Mouse (Mus musculus): Measurements from ENCODE around the gene Bloc1s5.
A peak's percentile ranks its signal among the peaks of the same experiment; 100 is the strongest.
"Not testable (repeated sequence)": the region's sequence is repeated elsewhere in the genome, so short reads cannot be mapped to it uniquely, and the experiment has no call there.

Bloc1s5 gene

DNA sequence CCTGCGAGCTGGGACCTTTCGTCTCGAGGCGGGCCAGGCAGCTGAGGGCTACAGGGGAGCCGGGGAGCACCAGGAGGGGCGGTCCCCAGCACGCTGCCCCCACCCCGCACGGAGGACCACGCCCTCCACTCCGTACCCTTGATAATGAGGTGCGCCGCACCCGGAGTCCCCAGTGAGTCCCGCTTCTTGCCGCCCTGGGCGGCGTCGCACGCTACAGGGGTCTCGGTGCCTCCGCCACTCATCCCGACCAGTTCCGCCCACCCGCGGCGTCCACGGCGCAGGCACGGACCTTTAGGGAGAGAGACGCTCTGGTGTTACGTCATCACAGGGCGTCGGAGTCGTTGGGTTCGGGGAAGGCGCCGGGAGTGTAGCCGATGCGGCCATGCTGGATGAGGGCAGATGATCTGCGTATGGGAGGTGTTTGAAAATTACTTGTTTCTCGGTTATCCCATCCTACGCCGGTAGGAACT lies at the start of gene Bloc1s5:
Gene Bloc1s5 (minus strand): TSS at position 310 of the 470 bp plus-strand sequence.
- peak; percentile 99 for DNase-seq (ENCODE audit: low spot score)

DNA sequence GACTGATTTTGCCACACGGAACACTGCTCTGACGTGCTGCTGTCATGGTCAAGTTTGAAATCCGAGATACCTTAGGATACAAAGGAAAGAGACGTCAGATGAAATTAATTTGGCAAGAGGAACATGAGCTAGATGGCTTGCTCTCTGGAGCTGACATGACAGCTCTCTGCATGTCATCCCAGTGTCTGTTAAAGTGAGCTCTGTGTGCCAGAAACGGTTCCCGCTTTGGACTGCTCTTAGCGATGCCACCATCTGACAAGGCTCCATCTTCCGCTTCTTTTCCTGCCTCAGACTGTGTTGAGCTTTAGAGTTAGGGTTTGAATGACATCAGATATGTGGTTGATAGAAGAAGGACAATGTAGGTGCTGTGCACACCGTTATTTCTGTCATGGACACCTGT lies 37.4 kb upstream of the Bloc1s5 start:
- DNase-seq (ENCODE audit: low spot score): no peak

DNA sequence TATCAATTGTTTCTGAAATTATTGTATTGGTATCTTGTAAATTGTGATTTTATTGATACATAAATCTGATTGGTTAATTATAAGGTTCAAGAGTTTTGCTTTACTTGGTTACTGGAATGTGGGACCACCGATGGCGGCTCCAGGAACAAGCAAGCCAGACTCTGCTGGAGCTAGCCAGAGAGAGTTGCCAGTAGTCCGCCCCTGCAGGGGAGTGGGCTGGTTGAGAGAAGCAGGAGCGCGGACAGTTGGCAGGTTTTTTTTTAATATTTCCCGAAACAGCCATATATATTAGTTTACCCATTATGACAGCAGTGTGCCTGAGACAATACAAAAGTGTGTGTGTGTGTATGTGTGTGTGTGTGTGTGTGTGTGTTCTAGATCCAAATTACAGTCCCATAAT lies 36.5 kb upstream of the Bloc1s5 start:
- not testable (repeated sequence) for DNase-seq (ENCODE audit: low spot score)

DNA sequence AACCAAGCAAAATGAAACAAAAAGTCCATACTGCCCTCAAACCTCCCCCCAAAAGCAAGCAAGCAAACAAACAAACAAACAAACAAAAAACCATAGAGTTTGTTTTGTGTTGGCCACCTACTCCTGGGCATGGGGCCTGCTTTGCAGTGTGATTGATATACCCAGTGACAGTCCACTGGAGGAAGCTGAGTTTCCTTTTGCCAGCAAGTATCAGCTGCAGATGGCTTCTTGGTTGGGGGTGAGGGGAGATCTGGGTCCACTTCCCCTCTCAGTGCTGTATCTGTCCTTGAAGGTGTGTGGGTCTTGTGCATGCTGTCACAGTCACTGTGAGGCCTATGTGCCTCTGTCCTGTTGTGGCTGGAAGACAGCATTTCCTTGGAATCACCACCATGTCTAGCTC lies 35.1 kb upstream of the Bloc1s5 start:
- no peak for DNase-seq (ENCODE audit: low spot score)

DNA sequence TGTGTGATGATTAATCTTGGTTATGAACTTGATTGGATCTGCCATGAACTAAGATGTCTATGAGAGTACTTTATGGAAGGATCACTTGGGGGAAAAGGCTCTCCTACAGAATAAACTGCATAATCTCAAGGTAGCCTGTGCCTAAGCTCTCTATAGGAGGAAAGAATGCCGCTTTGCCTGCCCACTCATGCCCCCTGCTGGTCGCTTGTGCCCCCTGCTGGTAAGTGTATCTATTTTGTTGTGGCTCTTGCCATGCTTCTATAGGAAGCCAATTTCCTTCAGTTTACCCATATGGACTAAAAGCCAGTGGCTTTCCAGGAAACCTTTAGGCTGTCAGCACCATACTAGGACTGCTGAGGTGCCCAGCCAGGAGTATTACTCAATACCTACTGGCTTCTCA lies 33.6 kb upstream of the Bloc1s5 start:
- DNase-seq (ENCODE audit: low spot score): peak; percentile 20

DNA sequence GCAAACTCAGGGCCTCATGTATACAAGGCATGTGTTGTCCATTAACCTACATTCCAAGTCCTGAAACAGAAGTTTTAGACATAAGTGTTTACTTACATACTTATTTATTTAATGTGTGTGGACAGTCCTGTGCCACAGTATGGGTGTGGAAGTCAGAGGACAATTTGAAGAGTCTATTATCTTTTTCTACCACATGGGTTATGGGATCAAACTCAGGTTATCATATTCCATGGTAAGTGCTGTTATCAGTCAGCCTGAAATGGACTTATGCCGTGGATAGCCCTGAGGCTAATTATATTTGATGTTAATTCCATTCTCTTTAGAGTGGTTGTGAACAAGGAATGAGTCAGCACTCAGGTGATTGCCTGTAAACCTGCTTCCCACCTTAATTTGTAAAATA lies 29.8 kb upstream of the Bloc1s5 start:
- DNase-seq (ENCODE audit: low spot score): no peak

DNA sequence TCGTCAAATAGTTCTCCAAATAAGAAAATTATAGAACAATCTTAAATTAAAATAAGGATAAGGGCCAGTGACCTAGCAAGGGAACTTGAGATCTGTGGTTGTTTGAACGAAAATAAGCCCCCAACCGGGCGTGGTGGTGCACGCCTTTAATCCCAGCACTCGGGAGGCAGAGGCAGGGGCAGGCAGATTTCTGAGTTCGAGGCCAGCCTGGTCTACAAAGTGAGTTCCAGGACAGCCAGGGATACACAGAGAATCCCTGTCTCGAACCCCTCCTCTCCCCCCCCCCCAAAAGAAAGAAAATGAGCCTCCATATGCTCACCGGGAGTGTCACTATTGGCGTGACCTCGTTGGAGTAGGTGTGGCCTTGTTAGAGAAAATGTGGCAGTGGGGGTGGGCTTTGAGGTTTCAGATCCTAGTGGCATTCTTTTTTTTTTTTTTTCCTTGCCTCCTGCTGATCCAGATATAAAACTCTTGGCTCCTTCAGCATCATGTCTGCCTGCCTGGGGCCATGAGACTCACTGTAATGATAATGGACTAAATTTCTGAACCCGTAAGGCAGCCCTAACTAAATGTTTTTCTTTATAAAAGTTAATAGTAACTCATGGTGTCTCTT lies 24.7 kb upstream of the Bloc1s5 start:
- no peak for DNase-seq (ENCODE audit: low spot score)

DNA sequence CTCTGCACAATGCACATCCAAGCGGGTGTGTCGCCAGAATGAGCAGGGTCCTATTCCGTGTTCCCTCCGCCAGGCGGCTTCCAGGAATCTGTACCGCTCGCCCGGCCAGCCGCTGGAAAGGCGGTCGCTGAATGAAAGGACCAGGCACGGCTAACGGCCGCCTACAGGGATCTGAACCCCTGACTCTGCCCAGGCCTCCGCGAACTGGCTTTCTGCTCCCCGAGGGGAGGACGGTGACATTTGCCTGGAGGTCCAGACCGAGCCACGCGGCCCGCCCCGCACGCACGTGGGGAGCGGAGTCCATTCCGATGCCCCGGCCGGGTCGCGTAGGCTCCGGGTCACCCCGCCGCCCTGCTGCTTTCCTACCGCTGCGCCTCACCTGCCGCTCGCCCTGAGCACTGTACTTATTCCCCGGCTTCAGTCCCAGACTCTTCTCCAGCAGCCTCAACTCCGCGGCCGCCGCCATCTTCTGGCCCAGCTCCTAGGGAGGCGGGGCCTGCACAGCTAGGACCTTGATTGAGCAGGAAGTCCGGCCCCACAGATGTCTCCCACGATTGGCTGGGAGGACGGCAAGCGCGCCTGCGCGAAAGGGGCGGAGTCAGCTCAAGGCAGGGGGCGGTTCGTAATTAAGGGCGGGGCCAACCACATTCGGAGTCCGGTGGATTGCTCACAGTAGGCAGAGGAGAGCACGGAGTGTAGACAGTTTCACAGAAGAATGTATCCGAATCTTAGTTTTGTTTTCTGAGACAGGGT lies 23.8 kb upstream of the Bloc1s5 start, which contains the start of gene Eef1e1:
Gene Eef1e1 (minus strand): TSS at position 531 of the 753 bp plus-strand sequence.
- peak; percentile 97 for DNase-seq (ENCODE audit: low spot score)

DNA sequence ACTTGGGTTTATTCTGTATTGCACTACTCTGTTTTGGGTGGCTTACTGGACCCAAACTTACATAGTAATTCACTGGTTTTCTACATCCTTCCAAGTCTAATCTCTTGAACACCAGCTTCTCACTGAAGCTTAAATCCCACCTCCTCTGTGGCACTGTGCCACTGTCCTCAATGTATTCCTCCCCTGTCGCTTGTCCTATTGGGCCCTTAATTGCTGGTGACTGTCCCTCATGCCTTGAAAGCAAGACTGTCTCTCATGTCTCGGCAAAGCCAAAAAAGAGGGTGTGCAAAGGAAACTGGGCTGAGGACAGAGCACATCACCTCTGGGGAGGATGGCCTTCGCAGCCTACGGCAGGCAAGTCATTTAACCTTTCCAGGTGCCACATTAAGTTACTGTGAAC lies 23.0 kb upstream of the Bloc1s5 start:
- DNase-seq (ENCODE audit: low spot score): no peak

DNA sequence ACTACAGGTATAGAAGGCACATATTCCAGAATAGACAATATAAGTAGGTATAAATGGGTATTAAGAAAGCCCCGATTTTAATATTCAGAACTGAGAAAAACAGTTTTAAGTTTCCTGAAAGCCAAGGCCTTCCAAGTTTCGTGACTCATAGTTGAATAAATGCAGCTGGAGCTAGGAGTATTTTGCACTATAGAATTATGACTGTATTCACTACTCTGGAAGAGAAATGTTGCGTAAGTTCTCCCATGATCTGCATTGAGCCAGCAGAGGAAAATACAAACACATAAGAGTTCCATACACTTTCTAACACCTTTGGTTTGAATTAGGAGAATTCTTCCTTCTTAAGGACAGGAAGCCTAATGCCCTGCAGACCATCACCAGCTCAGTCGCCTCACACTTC lies 15.4 kb upstream of the Bloc1s5 start:
- no peak for DNase-seq (ENCODE audit: low spot score)

DNA sequence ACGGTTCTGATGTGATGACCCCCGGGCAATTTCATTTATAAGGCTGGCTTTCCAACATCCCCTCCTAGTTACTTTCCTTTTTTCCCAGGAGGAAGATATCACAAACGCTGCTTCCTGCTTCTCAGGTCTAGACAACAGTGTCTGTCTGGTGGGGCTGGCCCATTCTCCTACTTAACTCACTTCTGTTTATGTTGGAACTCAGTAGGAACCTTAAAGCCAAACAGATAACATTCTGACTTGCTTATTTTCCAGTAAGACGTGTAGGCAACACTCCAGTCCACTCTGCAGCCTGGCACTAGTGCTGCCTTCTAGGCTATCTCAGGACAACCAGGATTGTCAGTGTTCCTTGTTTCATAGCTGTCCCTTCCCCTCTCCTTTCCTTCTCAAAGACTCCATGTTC lies 14.2 kb upstream of the Bloc1s5 start:
- no peak for DNase-seq (ENCODE audit: low spot score)

DNA sequence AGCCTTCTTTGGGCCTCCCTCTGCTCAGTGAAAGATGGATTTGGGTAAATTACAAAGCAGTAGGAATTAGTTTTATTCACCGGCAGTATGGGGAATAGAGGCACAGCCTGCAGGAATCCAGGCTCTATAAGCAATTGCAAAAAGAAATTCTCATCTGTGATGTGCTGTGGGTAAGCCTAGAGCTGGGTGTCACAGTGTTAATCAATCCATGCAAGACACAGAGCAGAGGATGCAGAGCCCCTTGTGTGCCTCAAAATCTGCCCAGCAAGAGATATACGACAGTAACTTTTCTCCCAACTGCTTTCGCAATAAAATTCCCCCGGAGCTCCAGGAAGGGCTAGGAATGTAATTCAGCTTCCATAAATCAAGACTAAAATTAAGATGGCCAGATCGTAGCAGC lies 6.5 kb upstream of the Bloc1s5 start:
- no peak for DNase-seq (ENCODE audit: low spot score)

DNA sequence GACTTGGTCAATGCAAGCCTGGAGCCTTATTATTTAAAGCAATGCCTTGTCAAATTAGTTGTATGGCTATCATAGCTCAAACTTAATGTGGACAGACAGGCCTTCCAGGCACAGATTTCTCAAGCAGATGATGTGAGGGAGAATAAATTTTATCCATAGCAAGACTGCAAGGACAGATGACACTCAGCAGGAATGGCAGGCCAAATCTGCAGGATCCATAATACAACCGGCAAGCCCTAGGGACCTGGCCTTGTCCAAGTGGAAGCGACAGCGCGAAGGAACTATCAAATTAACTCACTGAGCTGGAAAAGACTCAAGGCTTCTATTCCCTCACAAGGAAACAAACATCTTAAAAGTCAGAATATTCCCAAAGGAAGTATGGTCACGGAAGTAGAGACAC lies 6.1 kb upstream of the Bloc1s5 start:
- no peak for DNase-seq (ENCODE audit: low spot score)

DNA sequence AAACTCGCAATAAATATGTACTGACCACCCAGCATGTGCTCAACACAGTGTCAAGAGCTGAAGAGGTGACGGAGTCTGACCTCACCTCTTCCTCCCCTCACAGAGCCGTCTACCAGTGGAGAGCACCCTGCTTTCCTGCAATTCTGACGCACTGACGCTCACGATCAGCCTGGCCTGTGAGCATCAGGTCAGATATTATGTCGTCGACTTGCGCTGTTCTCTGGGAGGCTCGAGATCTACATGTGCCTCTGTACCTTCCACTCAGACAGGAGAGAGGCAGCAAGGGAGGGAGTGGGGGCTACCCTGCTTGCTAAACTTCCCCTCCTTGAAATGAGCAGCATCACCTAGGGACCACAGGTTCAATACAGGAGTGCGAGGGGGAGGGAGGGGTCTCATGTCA lies 3.8 kb upstream of the Bloc1s5 start:
- no peak for DNase-seq (ENCODE audit: low spot score)

DNA sequence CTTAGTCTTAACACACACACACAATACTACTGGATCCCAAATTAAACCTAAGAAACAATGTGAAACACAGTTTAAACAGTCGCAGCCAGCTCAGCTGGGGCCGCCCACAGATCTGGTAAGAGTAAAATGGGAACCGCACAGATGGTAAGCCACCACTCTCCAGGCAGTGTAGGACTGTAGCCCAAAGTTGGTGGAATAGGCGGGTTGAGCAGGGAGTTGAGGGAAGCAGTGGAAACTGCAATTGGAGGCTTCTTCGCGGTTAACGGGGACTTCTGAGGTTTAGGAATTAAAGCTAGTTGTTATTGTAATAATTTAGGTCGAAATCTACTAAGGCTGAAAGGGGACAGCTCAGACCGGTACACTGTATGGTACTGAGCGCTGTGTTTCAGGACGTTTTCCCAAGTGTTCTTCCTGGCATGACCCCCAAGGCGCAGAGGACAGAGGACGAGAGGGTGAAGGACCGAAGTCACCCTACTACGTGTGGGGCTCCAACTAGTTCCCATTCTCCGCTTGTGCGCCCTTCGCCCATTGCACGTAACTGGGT lies 581 bp downstream of the Bloc1s5 start:
- peak; percentile 37 for DNase-seq (ENCODE audit: low spot score)

DNA sequence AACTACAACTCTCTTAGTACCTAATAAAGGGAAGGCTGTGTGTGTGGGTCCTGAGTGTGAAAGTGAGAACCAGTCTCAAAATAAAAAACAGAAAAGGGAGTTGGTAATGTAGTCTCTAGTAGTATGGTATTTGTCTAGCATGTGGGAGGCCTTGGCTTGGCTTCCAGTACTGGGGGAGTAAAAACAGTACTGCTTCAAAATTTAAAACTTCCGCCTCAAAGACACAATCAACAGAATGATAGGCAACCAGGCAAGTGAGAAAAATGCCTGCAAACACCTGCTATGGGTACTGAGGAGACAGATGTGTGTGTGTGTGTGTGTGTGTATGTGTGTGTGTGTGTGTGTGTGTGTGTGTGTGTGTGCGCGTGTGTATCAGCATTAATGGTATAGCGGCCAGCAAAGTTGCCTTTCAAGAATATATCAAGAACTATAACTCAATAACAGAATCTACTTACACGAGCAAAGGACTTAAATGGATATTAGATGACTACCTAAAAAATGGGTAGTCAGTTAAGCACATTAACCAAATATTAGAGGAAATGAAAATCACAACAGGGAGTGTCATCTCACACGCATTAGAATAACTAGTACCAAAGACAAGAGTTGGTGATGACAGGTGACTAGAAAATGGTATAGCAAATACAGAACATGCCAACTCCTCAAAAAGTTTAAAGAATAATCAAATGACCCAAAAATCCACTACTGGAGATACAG lies 1.5 kb downstream of the Bloc1s5 start:
- DNase-seq (ENCODE audit: low spot score): no peak

DNA sequence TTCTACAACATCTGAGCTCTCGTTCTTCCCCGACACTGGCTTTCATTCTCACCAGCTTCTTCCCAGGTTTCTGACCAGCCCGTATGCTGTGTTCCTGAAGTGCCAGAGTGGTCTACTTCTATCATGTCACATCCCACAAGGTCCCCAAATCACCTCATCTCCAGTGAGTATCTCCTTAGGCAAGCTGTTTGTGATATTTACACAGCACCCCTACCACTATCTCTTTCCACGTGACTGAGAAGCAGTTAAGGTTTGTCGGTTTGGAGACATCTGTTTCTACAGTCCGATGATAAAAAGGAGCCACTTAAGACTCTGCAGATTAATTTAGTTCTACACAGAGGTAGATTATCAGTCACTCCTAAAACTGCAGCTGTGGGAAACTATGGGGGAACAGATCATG lies 2.4 kb downstream of the Bloc1s5 start:
- DNase-seq (ENCODE audit: low spot score): no peak

DNA sequence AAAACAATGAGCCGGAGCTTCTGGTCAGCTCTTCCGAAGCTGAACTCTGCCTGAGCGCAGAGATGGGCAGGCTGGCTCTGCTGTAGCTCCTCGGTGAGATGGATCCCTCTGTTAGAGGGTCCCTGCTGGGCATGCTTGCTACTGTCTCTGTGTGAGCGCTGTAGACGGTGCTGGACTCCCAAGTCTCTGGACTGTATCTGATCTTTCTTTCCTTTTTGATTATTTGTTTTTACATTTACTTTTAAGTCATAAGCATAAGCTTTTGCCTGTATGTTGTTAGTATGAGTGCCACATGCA lies 8.7 kb downstream of the Bloc1s5 start:
- no peak for DNase-seq (ENCODE audit: low spot score)

DNA sequence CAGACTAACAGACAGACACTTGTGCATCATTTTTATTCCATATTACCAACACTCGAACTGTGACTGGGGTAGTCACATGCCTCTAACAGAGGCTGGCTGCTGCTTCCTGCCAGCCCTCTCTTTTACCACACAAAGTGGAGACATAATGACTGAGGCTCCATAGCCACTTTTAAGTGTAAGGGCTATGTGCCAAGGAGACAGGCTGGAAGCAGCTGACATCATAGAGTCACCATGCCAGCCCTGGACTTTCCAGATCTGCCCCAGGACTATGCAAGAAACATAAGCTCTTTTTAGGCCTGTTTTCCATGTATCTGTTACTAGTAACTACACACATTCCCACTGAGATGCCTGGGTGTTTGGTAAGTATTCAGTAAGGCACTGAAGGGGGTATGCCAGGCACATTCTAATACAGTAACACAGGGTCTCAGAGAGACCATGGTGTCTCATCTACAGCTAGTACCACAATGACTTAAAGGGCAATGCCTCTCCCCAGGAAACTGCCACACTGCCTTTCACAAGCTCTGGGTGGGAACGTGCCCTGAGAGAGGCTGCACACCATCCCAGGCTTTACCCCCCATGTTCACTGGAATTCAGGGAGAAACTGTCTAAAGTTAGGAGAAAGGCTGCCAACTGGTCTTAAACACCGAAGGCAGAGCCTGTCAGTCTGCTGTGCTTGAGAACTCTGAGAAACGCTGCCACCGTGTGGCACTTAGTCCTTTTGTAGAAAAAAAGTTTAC lies 9.2 kb downstream of the Bloc1s5 start:
- peak; percentile 60 for DNase-seq (ENCODE audit: low spot score)

DNA sequence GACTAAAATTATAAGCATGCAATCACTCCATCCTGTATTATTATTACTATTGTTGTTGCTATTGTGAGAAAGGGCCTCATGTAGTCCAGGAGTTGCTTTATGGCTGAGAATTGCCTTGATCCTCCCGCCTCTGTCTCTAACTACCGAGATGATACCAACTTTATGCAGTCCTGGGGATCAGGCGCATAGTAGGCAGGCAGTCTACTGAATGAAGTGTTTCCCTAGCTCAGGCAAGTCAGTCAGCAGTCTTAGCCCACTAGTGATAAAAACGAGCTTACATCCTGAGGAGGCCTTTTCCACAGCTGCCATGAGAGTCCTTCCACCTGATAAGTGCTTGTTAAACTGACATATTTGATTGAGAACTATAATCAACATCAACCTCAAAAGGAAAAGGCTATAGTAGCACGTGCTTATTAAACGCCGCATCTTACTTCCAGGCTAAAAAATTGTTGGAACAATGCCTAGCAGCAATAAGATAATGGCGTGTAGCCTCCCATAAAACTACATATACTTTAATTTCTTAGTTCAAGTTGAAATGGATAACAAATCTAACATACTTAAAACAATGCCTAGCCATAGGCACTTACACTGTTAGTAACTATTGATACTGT lies 10.5 kb downstream of the Bloc1s5 start:
- DNase-seq (ENCODE audit: low spot score): no peak

DNA sequence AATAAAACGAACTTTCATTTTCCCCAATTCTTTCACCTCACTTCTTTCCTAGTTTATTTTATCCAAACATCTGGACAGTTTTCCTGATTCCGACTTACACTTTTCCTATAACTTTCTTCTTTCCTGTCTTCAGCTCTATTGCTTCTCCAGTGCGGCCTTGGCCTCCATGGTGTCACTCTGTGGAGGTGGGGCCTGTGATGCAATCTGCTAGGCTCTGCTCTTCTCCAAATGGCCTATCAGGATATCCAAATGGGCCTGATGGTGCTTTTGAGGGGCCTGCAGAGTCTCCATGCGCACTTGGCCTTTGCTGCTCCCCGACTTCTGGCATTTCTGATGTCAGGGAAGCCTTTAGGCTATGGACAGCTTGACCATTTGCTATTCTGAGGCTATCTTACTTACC lies 11.6 kb downstream of the Bloc1s5 start:
- no peak for DNase-seq (ENCODE audit: low spot score)

Data from embryo, embryonic 10 days (tissue).